Mouse (Mus musculus) MEL (cell line): Measurements from ENCODE around the gene Ikzf3. TPM values are rescaled to one million over a fixed set of nuclear protein-coding genes. Genes with fewer than 3 reads are reported as not detected.

Source experiments
- DNase-seq: peaks from one replicate; pipeline ENCODE4 v3.0.0; 2011; ENCODE audit warnings: low read depth, low spot score
- H3K27ac ChIP-seq: 2 replicates; pipeline ENCODE4 v1.5.1; 2012; ENCODE audit warnings: low read depth, mild to moderate bottlenecking, control low read depth, low read length, moderate library complexity; ENCODE audit not compliant: control insufficient read depth
- H3K27me3 ChIP-seq, 2 experiments: fragments of 150-350 bp in 1 of 2; sonication (generic) in 1 of 2; 2 replicates each; pipeline ENCODE4 v1.6.1; 2012; ENCODE audit warnings: low read length in 2 of 2, mild to moderate bottlenecking in 2 of 2, improper control_type of control experiment in 1 of 2, moderate library complexity in 1 of 2; ENCODE audit not compliant: insufficient read depth in 2 of 2, control insufficient read depth in 1 of 2
- H3K36me3 ChIP-seq, 2 experiments: 2 replicates each; pipeline ENCODE4 v1.6.1; 2012 to 2014; ENCODE audit warnings: low read length in 2 of 2, improper control_type of control experiment in 1 of 2, inconsistent platforms in 1 of 2, mild to moderate bottlenecking in 1 of 2; ENCODE audit not compliant: insufficient read depth in 2 of 2, control insufficient read depth in 1 of 2
- H3K4me1 ChIP-seq, 2 experiments: fragments of 150-350 bp in 1 of 2; sonication (generic) in 1 of 2; 2 replicates each; pipeline ENCODE4 v1.6.1; 2012; ENCODE audit warnings: low read length in 2 of 2, improper control_type of control experiment in 1 of 2, mild to moderate bottlenecking in 1 of 2; ENCODE audit not compliant: insufficient read depth in 2 of 2, control insufficient read depth in 1 of 2
- H3K4me3 ChIP-seq, 2 experiments: fragments of 150-350 bp in 1 of 2; sonication (generic) in 1 of 2; 2 replicates each; pipeline ENCODE4 v1.5.1; 2012; ENCODE audit warnings: low read depth in 2 of 2, low read length in 2 of 2, mild to moderate bottlenecking in 2 of 2, moderate library complexity in 2 of 2, control low read depth in 1 of 2, improper control_type of control experiment in 1 of 2; ENCODE audit not compliant: control insufficient read depth in 1 of 2, insufficient read depth in 1 of 2
- H3K79me2 ChIP-seq: 2 replicates; pipeline ENCODE4 v1.6.1; 2012; ENCODE audit warnings: mild to moderate bottlenecking, low read length, moderate library complexity; ENCODE audit not compliant: control insufficient read depth, poor library complexity, insufficient read depth
- H3K9ac ChIP-seq: 2 replicates; pipeline ENCODE4 v1.6.1; 2012; ENCODE audit warnings: low read depth, mild to moderate bottlenecking, control low read depth, low read length, moderate library complexity; ENCODE audit not compliant: control insufficient read depth, poor library complexity, severe bottlenecking
- H3K9me3 ChIP-seq: fragments of 150-350 bp; sonication (generic); replicated peaks from 2 replicates; pipeline ENCODE4 v1.6.1; 2012; ENCODE audit warnings: mild to moderate bottlenecking, low read length, improper control_type of control experiment, moderate library complexity; ENCODE audit not compliant: insufficient read depth
- CHD1 ChIP-seq: IDR thresholded peaks from 2 replicates; pipeline ENCODE4 v1.6.1; 2012; ENCODE audit warnings: low read depth, mild to moderate bottlenecking, inconsistent platforms, low read length, improper control_type of control experiment
- CTCF ChIP-seq, 3 experiments: IDR thresholded peaks in 2 of 3; conservative IDR thresholded peaks in 1 of 3; 2 replicates each; pipeline ENCODE4 v1.5.1; 2011 to 2012; ENCODE audit warnings: low read length in 3 of 3, low read depth in 2 of 3, mild to moderate bottlenecking in 2 of 3, improper control_type of control experiment in 1 of 3, inconsistent platforms in 1 of 3, mixed read lengths in 1 of 3, moderate library complexity in 1 of 3; ENCODE audit not compliant: control insufficient read depth in 1 of 3, insufficient read depth in 1 of 3, poor library complexity in 1 of 3, severe bottlenecking in 1 of 3
- E2F4 ChIP-seq: IDR thresholded peaks from 2 replicates; pipeline ENCODE4 v1.6.1; 2011; ENCODE audit warnings: low read depth, low read length, improper control_type of control experiment, borderline replicate concordance
- ELF1 ChIP-seq: IDR thresholded peaks from 2 replicates; pipeline ENCODE4 v1.6.1; 2014; ENCODE audit warnings: low read depth, mild to moderate bottlenecking, inconsistent platforms, low read length, improper control_type of control experiment, moderate library complexity
- ETS1 ChIP-seq: IDR thresholded peaks from 2 replicates; pipeline ENCODE4 v1.6.1; 2012; ENCODE audit warnings: low read depth, mild to moderate bottlenecking, inconsistent platforms, low read length, improper control_type of control experiment, moderate library complexity
- GABPA ChIP-seq: IDR thresholded peaks from 2 replicates; pipeline ENCODE4 v1.6.1; 2012; ENCODE audit warnings: low read depth, mild to moderate bottlenecking, inconsistent platforms, low read length, improper control_type of control experiment, moderate library complexity
- GATA1 ChIP-seq: IDR thresholded peaks from 2 replicates; pipeline ENCODE4 v1.6.1; 2011; ENCODE audit warnings: low read depth, low read length, improper control_type of control experiment
- HCFC1 ChIP-seq: IDR thresholded peaks from 2 replicates; pipeline ENCODE4 v1.6.1; 2012; ENCODE audit warnings: low read depth, mild to moderate bottlenecking, inconsistent platforms, low read length, improper control_type of control experiment, moderate library complexity
- JUND ChIP-seq: IDR thresholded peaks from 2 replicates; pipeline ENCODE4 v1.6.1; 2011; ENCODE audit warnings: low read depth, mild to moderate bottlenecking, improper control_type of control experiment, low read length
- MAFK ChIP-seq: IDR thresholded peaks from 2 replicates; pipeline ENCODE4 v1.6.1; 2011; ENCODE audit warnings: low read depth, mild to moderate bottlenecking, low read length, improper control_type of control experiment, borderline replicate concordance
- MAZ ChIP-seq: IDR thresholded peaks from 2 replicates; pipeline ENCODE4 v1.6.1; 2012; ENCODE audit warnings: low read depth, mild to moderate bottlenecking, inconsistent platforms, low read length, improper control_type of control experiment
- MEF2A ChIP-seq: IDR thresholded peaks from 2 replicates; pipeline ENCODE4 v1.6.1; 2014; ENCODE audit warnings: low read depth, mild to moderate bottlenecking, inconsistent platforms, low read length, improper control_type of control experiment; ENCODE audit not compliant: poor library complexity, insufficient replicate concordance, severe bottlenecking; ENCODE audit errors: extremely low read depth
- MYC ChIP-seq: IDR thresholded peaks from 2 replicates; pipeline ENCODE4 v1.6.1; 2011; ENCODE audit warnings: low read depth, mild to moderate bottlenecking, low read length, improper control_type of control experiment, moderate library complexity
- NELFE ChIP-seq: IDR thresholded peaks from 2 replicates; pipeline ENCODE4 v1.6.1; 2011; ENCODE audit warnings: low read depth, low read length, improper control_type of control experiment
- NRF1 ChIP-seq: IDR thresholded peaks from 2 replicates; pipeline ENCODE4 v1.6.1; 2014; ENCODE audit warnings: low read depth, mild to moderate bottlenecking, inconsistent platforms, low read length, improper control_type of control experiment, moderate library complexity; ENCODE audit not compliant: poor library complexity, insufficient read depth, severe bottlenecking
- POLR2AphosphoS2 ChIP-seq: IDR thresholded peaks from 2 replicates; pipeline ENCODE4 v1.6.1; 2011; ENCODE audit warnings: low read length, improper control_type of control experiment
- POLR2AphosphoS5 ChIP-seq: IDR thresholded peaks from 2 replicates; pipeline ENCODE4 v1.6.1; 2012; ENCODE audit warnings: low read depth, borderline replicate concordance, mild to moderate bottlenecking, inconsistent platforms, low read length, moderate library complexity, mixed read lengths
- RAD21 ChIP-seq: IDR thresholded peaks from 2 replicates; pipeline ENCODE4 v1.6.1; 2011; ENCODE audit warnings: mild to moderate bottlenecking, low read depth, low read length, improper control_type of control experiment
- SMC3 ChIP-seq: IDR thresholded peaks from 2 replicates; pipeline ENCODE4 v1.6.1; 2011; ENCODE audit warnings: low read depth, low read length, improper control_type of control experiment
- TCF12 ChIP-seq: IDR thresholded peaks from 2 replicates; pipeline ENCODE4 v1.6.1; 2014; ENCODE audit warnings: low read depth, mild to moderate bottlenecking, inconsistent platforms, low read length, improper control_type of control experiment, moderate library complexity
- USF1 ChIP-seq: IDR thresholded peaks from 2 replicates; pipeline ENCODE4 v1.6.1; 2014; ENCODE audit warnings: low read depth, mild to moderate bottlenecking, inconsistent platforms, low read length, improper control_type of control experiment, moderate library complexity
- USF2 ChIP-seq, 2 experiments: IDR thresholded peaks; 2 replicates each; pipeline ENCODE4 v1.6.1; 2011 to 2012; ENCODE audit warnings: improper control_type of control experiment in 2 of 2, low read length in 2 of 2, borderline replicate concordance in 1 of 2, inconsistent platforms in 1 of 2, low read depth in 1 of 2, mild to moderate bottlenecking in 1 of 2; ENCODE audit not compliant: insufficient read depth in 1 of 2
- ZC3H11A ChIP-seq: IDR thresholded peaks from 2 replicates; pipeline ENCODE4 v1.6.1; 2012; ENCODE audit warnings: low read depth, mild to moderate bottlenecking, inconsistent platforms, low read length, improper control_type of control experiment
- ZKSCAN1 ChIP-seq: IDR thresholded peaks from 2 replicates; pipeline ENCODE4 v1.6.1; 2012; ENCODE audit warnings: low read depth, mild to moderate bottlenecking, inconsistent platforms, low read length, improper control_type of control experiment, moderate library complexity
- ZMIZ1 ChIP-seq: IDR thresholded peaks from 2 replicates; pipeline ENCODE4 v1.6.1; 2012; ENCODE audit warnings: low read depth, mild to moderate bottlenecking, inconsistent platforms, low read length, improper control_type of control experiment, moderate library complexity
- ZNF384 ChIP-seq: IDR thresholded peaks from 2 replicates; pipeline ENCODE4 v1.6.1; 2012; ENCODE audit warnings: low read depth, mild to moderate bottlenecking, inconsistent platforms, low read length, improper control_type of control experiment
- polyA plus RNA-seq, 2 experiments: library from polyadenylated mRNA; stranded (reverse) in 1 of 2; unstranded in 1 of 2; fragments of >175 nt in 1 of 2; fragments of >200 nt in 1 of 2; gene quantifications; 2 replicates each; pipeline versions ENCODE4 v1.2.1 to v1.2.4; 2012; ENCODE audit warnings: low replicate concordance in 2 of 2, low read depth in 1 of 2; ENCODE audit not compliant: insufficient read length in 2 of 2, insufficient read depth in 1 of 2, missing spikeins in 1 of 2
- total RNA-seq: library from RNA; depleted of rRNA; stranded (reverse); fragments of 300-350 nt; gene quantifications from 2 replicates; pipeline ENCODE4 v1.2.3, GENCODE M21; 2012

Ikzf3 gene
- total and polyA plus RNA-seq, 3 experiments, result 0.12 TPM; not detected in 2

DNA sequence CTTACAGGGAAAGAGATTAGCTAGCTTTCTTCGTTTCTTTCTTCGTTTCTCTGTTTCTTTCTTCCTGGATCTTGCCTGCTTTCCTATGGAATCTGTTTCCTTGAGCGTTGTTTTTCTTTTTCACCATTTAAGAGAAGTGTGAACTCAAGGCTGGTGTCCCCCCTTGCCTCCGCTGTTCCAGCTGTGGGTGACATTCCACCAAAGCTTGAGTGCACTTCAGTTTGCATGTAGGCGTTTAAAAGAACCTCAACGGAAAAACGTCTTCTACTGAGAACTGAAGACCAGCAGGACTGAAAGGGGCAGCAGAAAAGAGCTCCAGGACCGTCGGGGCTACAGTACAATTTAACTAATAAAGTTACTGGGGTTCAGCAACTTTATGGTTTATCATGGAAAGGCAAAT is 52.4 kb downstream of the Ikzf3 start:
- Histone ChIP-seq H3K9me3 (no peaks in the 10 kb centered on the region), H3K4me1 (no peaks in the 10 kb centered on the region), H3K27me3 (peaks cover 17 to 32% of the 10 kb centered on the region in 2 experiments), H3K79me2 (no peaks in the 10 kb centered on the region), H3K36me3 (no peaks in the 10 kb centered on the region), H3K27ac (no peak overlapping the region), H3K4me3 (no peak overlapping the region), H3K9ac (no peak overlapping the region)
- TF ChIP-seq MAFK (no peak), MEF2A (no peak), NELFE (no peak), HCFC1 (no peak), ZC3H11A (no peak), ZKSCAN1 (no peak), MYC (no peak), USF1 (no peak), GATA1 (no peak), ZNF384 (no peak), ZMIZ1 (no peak), RAD21 (no peak), POLR2AphosphoS5 (no peak), GABPA (no peak)
- no peak for DNase-seq

GRCm38 (mm10) chr11:98492959-98493358 is 52.9 kb downstream of the Ikzf3 start:
- no peak for TF ChIP-seq ZMIZ1
- TF ChIP-seq USF2 (IDR thresholded peaks at IDR 0.05; ENCODE audit: borderline replicate concordance in 1 of 2, insufficient read depth in 1 of 2, low read depth in 1 of 2, low read length in 2 of 2), result no peak
- no peak for TF ChIP-seq ZNF384
- TF ChIP-seq ETS1, result no peak
- TF ChIP-seq ELF1, result no peak
- no peak for TF ChIP-seq MAZ
- no peak for TF ChIP-seq CHD1
- TF ChIP-seq E2F4, result no peak
- TF ChIP-seq MAFK, result no peak
- TF ChIP-seq SMC3, result no peak
- TF ChIP-seq NRF1, result no peak
- TF ChIP-seq MYC, result no peak
- TF ChIP-seq POLR2AphosphoS5, result no peak
- no peak for TF ChIP-seq TCF12
- TF ChIP-seq POLR2AphosphoS2, result no peak
- TF ChIP-seq MEF2A, result no peak
- TF ChIP-seq CTCF (IDR thresholded peaks at IDR 0.05 in 2 of 3, conservative IDR thresholded peaks at IDR 0.05 in 1 of 3; ENCODE audit: control insufficient read depth in 1 of 3, insufficient read depth in 1 of 3, low read depth in 2 of 3, low read length in 3 of 3, poor library complexity in 1 of 3, severe bottlenecking in 1 of 3), result no peak
- no peak for TF ChIP-seq JUND
- no peak for TF ChIP-seq RAD21
- no peak for TF ChIP-seq NELFE
- H3K36me3 ChIP-seq, result no peaks in the 10 kb centered on the region
- no peak overlapping the region for H3K4me3 ChIP-seq
- H3K4me1 ChIP-seq, result no peaks in the 10 kb centered on the region
- no peak for DNase-seq
- no peaks in the 10 kb centered on the region for H3K9me3 ChIP-seq
- H3K9ac ChIP-seq, result no peak overlapping the region
- H3K27me3 ChIP-seq, result peaks cover 14 to 32% of the 10 kb centered on the region in 2 experiments
- H3K79me2 ChIP-seq, result no peaks in the 10 kb centered on the region
- H3K27ac ChIP-seq, result no peak overlapping the region
